Mouse (Mus musculus) lung, adult 18-20 months (tissue): ENCODE measurements around the gene Ipcef1.
A peak's percentile ranks its signal among the peaks of the same experiment; 100 is the strongest.
"Not testable (repeated sequence)": the region's sequence is repeated elsewhere in the genome, so short reads cannot be mapped to it uniquely, and the experiment has no call there.

Experiments used
- DNase-seq, 2 experiments: peaks; one replicate each; pipeline ENCODE4 v3.0.0; 2022; ENCODE audit warnings: mixed read lengths in 2 of 2

Ipcef1 gene

DNA sequence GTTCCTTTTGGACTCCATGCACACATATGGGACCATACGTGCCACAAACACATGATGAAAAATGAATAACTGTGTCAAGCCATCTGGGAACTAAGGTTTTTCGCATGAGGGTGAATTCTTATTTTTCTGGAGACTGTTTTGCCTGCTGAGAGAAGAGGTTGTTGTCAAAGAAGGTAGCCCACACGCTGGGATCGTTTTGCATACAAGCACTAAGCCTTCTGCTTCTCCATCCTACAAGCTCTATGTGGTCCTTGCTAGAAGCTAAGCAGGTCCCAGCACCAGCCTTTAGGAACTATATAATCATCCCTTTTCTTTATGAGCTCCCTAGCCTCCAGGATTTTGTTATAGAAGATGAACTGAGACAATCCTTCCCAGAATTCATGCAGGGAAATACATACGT is 93.5 kb downstream of the Ipcef1 start:
- DNase-seq: no peak

DNA sequence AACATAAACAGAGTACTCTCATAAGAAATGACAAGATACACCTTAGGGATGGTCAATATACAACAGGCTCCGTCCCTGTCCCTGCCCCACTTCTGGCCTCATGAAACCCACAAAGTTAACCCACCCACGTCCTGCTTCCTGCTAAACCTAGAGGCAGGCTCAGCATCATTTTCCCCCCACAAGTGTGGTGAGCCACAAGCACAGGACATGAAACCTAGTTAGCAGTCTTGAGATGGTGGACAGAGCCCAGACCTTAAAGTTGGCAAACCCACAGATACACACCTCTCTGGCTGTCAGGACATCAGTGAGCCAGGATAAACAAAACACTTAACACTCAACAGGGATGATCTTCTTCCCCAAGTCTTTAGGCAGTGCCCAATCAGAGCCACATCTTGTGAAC is 95.9 kb downstream of the Ipcef1 start:
- DNase-seq: no peak

DNA sequence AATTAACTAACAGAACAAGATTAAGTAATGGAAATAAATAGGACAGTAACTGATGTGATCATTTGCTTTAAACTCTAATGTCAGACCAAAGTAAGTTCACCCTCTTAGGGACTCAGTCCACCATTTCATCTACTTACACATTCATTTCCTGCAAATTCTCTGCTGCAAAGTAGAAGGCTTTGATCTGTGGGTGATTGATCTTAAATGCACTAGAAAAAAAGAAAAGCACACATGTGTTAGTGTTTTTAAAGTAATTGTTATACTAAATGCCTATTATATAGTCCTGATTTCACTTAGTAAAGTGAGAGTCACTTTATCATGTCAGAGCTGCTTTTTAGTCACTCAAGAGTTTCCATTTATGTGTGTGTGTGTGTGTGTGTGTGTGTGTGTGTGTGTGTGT is 97.7 kb downstream of the Ipcef1 start:
- DNase-seq: no peak

DNA sequence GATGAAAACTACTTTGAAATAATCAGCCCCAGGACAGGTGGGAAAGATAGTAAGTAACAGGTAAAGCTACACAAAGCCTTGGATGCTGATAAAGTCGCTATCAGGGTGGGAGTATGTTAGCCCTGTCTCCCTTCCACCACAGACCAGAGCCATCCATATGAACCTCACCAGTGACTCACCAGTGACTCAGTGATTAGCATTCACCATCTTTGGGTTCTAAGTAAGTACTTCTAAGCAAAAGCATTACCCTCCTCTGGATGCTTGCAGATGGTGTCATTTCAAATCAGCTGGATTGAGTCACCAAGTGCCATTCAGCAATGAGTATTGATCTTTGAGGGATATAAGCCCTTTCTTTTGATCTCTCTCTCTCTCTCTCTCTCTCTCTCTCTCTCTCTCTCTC is 99.2 kb downstream of the Ipcef1 start:
- DNase-seq: no peak

DNA sequence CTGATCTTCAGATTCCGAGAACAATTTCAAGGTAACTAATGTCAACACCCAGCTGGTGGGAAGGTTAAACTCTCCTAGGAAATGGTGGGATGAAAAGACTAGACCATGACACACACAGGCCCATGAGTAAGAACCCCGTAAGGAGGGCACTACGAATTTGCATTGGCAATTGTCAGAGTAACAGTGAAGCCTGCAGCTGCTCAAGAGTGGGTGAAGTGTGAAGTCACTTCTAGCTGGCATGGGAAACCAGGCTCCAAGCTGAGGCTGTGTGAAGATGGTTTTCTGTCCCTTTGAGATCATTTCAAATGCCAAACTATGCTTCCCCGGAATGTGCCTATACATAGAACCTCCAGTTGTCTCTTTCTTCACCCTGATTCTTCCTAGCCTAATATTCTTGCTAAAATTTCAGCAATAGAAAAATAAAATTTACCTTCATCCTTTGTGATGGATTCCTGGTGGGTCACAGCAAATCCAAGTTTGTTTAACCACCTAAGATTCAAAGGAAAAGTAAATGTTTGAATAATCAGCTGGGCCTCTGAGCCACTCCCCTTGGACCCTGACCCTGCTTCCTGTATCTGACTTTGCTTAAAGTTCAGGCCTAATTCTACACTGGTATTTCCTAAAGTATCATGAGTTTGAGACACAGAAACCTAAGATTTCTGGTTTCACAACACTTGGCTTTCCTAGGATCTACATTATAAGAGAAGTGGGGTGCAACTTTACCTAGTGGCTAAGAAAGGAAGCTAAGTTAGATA is 115.4 kb downstream of the Ipcef1 start:
- no peak for DNase-seq

DNA sequence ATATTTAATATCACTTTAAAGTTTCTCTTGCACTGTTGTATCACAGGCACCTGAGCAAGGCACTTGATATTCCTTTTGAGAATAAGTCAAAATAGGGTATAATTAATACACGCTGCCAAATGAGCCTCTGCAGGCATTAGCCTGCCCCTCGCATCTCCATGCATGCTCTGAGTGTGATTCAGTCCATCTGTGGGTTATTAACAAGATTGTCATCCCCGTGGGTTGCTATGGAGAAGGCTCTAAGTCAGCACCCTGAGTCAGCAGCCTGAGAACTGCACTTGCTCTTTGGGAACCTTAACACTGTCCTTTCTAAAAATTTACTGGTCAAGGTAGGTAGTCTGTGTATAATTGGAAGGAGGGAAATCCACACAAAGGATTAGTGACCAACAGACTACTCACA is 117.5 kb downstream of the Ipcef1 start:
- no peak for DNase-seq

DNA sequence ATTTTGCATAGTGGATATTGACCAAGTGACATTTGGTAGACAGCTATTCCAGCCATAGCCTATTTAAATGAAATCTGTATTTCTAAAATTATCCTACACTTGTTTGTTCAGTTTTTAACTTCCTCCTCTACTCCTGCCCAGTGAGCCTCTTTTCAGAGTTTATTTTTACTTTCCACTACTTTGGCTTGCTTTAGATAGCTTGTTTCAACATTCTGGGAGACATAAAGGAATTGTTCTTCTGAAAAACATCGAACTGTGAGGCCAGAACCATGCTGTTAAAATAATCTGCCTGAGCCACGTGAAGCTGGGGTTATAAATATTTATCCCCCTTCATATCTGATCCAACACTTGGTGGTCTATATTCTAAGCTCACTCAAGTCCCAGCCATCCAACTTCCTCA is 121.4 kb downstream of the Ipcef1 start:
- no peak for DNase-seq

DNA sequence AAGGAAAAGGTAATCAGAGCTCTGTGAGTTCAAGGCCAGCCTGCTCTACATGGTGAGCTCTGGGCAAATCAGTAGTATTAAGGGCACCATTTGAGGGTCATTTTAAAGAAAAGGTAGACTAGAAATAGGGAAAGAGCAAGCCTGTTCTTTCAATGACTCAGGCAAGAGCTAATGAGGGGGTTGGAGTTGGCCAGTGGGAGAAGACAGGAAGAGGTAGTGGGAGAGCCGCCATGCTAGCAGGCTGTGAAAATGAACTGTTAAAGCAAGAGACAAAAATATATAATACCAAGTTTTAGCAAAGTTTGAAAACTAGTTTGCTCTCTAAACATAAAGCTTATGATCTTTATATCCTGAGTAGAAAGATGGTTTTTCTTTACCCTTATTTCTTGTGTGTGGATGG is 121.9 kb downstream of the Ipcef1 start:
- no peak for DNase-seq

DNA sequence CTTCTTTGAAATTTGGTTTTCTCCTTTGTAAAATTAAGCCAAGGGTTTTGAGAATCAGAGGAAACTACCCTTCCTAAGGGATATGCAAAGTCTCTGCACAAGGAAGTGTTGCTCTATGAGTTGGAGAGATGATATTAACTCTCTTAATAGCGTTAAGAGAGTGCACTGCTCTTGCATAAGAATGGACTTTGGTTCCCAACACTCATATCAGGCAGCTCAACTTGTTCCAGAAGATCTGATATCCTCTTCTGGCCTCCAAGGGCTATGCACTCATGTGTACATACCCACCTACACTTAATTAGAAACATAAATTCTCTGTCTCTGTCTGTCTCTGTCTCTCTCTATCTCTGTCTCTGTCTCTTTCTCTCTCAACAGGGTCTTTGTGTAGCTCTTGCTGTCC is 123.4 kb downstream of the Ipcef1 start:
- DNase-seq: no peak

DNA sequence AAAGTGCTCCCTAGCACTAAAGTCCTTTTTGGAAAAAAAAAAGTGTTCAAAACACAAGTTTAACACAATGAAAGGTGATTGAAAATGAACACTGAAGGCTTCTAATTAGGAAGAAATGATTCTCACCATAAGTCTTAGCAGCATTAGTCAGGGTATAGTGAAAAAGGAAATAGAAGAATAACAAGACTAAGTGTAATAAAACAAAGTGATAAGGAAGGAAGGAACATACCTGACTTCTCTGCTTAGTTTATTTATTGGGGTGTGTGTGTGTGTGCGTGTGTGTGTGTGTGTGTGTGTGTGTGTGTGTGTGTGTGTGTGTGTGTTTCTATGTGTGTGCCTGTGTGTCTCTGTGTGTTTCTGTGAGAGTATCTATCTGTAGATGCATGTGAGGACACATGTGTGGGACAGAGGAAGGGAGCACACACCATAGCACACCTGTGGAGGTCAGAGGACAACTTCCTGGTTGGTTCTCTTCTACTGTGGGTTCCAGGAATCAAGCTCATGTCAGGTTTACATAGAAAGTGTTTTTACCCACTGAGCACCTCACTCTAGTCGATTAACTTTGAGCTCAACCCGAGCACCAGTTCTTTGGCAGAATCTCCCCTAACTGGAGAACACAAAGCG is 124.6 kb downstream of the Ipcef1 start:
- DNase-seq: no peak

DNA sequence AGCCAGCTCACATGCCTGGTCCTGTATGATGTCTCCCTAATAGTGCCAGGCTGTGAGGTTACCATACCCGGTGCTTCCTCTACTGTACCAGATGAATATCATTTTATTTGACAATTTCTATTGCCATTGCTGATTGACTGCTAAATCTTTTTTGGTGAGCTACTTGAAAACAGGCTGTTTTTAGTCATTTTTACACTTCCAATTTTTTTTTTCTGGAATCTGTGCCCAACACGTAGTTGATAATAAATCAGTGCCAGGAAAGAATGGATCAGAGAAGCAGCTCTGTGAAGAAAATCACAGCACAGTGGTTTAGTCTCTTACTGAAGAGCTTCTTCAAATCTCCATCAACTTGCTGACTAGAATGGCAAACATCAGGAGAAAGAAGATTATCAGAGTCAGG is 125.6 kb downstream of the Ipcef1 start:
- DNase-seq: no peak

DNA sequence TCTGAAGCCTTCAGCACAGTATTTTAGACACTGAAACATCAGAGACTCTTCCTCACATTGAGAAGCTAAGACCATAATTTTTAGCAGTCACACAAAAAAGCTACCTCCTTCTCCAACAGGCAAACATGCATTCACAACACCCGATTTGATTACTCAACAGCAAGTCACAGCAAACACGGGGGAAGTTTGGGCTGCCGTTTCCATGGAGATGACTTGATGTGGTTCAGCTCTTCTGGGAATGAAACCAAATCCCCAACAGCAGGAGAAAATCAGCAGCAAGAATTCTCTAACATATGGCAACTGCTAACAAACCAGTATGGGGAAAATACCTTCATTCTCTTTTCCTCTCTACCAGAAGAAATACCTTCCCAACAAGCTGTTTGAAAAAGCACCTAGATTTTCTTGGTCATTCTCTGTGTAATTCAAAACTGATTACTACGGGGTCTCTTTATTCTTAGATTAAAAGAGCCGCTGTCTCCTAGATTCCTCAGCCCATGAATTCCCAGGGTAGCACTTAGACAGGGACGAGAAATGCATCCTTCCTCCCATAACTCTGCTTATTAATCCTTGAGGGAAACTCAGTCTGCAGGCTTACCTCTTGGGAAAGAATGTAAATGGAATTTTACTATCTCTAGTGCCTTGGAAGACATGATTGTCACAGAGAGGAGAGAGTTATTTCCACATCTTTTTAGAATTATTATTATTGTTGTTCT is 135.6 kb downstream of the Ipcef1 start:
- DNase-seq: peak; percentile 13 to 47

DNA sequence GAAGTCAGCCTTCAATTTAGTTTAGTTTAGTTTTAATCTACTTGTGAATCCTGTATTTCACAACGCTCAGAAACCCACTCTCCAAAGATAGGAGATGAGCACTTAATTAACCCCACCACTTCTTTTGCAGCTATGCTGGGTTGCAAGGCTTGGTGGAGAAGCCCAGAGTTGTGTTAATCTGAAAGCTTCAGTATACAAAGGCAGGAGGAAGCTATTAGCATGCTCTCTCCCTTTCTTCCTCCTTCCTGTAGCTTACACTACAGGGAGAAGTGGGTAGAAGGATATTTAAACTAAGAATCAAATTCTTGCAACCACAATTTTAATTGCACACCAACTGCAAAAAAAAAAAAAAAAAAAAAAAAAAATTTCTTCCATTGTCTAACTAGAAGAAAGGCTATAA is 136.3 kb downstream of the Ipcef1 start:
- DNase-seq: no peak

DNA sequence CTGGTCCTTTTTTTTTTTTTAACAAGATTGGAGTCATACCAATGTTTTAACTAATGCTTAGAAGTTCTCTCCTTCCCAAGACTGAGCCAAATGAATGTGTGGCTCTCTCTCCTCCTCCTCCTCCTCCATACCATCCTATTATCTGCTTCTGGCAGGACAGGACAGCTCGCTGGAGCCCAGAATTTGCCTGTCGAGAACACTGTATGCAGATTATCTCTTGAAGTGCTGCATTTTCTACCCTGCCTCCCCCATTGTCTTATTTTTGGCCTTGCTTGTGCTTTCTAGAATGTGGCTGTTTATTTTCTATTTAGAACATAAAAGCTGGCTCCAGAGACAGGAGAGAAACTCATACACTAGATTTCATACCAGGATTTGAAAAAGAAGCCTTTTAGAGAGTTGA is 142.5 kb downstream of the Ipcef1 start:
- no peak for DNase-seq

DNA sequence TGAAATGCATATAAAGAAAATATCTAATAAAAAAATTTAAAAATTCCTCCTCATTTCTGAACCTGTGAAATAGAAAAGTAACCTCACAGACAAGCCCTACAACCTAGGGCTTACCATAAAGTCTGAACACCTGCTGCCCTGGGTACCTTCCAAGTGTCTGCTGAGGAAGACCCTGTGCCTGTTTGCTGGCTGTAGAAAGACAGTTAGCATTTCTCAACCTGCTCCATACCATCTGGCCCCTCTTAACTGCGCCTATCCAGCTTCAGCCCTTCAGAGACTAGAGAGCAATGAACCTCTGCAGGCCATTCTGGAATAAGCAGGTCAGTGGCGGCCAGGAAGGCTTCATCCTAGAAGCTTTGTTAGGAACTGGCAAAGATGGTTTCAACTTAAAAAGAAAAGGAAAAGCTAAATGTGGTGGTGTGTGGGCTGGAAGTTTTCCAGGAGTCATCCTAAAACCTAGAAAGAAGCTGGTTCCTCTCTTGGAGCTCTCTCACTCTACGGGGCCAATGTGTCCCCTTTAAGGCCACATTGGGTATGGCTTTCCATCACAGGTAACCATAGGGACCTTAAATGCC is 150.4 kb downstream of the Ipcef1 start:
- no peak for DNase-seq

DNA sequence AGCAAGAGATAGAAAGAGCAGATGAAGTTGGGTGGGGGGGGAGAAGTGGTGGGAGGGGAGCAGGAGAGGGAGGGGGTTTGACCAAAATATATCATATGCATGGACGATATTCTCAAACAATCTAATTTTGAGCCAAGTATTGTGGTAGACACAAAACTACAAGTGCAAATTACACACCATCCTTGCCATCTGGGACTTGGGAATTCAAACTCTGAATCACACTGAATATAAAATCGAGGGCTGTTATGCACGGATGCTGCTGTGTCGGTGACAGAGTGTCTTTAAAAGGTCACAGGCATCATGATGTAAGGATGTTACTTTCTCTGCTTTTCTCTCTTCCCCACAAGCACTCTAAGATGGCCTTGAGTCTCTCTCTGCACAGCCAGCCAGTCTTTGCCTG is 152.2 kb downstream of the Ipcef1 start:
- DNase-seq: no peak

DNA sequence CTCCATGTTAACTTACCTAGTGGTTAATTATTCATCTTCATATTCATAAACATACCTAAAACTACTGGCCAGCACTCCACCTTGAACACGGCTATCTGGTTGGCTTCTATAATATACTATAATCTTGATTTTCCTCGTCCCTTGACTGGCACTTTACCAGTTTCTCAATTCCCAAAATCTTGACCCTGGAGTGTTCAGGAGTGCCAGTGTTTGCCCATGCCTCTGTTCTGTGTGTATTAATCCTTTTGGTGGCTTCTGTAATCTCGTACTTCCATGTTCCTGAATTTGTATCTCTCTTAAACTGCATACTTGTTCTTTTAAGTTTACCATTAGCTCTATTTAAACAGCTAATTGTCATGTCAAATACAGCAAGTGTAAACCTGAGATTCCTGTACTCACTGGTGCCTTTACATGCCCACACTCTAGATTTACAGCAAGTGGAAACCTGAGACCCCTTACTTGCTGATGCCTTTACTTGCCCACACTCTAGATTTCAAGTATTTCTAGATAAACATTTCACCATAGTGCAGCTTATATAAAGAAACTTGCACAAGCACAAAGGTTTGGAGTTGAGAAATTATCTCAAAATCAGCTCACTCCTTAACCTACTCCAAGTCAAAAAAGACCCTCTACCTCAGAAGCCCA is 155.5 kb downstream of the Ipcef1 start:
- DNase-seq: peak in 1 of 2 experiments; percentile 1

DNA sequence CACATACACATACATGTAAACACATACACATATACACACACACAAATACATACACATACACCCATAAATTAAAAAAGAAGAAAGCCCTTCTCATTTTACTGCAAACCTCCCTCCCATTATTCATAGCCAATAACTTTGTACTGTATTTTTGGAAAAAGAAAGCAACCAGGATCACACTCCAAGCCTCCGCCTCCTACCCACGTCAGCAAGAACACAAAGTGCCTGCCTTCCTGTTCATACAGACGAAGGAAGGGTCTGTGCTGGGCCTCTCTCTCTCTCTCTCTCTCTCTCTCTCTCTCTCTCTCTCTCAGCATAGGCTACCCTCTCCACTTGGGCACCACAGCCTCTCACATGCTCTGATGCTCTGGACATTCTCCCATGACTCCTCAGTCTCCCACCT is 156.5 kb downstream of the Ipcef1 start:
- peak in 1 of 2 experiments; percentile 5 for DNase-seq

DNA sequence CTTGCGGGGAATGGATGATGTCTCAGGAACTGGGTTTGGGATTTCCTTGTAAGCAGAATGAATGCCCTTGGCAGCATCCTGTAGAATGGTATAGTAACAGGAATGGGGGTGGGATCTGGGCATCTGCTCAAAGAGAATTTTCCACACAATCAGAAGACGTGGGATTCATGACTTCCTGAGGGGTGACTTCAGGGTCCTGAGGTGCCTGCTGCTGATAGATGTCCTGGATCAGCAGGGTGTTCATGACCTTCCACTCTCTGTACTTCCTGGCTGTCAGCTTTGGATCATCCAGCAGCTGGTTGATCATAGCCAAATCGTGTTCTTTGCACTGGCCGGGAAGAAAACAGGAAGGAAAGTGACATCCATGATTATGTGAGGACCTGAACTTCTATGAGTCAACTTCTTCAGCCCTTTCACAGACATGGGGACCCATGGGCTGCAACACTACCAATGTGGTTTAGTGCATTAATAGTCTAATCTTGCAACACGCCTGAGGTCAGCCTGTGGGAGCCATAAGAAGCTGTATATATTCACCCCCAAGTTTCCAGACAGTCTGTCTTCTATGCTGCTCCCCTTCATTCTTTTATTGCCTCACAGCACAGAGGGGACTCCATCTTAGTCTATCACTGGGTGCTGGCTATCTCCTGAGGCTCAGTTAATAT is 161.8 kb downstream of the Ipcef1 start:
- no peak for DNase-seq

DNA sequence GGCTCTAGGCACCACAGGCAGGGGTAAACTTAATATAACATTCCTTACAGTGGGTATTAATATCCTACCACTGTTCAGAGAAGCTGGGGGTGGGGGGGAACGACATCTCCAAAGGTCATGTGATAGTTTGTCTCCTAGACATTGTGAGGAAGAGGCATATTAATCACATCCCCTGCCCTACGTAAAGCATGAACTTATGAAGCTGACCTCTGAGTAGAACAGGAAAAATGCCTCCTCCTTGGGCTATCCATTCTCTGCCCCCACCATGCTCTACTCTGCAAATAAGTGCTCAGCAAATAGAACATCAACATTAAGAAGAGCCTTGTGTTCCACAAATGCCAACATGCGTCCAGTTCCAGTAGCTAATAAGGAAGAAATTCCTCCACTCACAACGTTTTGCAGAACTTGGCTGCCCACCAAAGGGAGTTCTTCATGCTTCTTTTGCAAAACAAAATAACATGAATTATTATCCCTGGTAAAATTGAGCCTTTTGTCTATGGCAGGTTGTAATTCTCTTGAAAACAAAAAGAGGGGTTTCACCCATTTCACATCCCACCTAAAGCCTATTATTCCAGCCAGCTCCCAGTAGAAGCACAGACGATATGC is 162.5 kb downstream of the Ipcef1 start:
- DNase-seq: no peak

DNA sequence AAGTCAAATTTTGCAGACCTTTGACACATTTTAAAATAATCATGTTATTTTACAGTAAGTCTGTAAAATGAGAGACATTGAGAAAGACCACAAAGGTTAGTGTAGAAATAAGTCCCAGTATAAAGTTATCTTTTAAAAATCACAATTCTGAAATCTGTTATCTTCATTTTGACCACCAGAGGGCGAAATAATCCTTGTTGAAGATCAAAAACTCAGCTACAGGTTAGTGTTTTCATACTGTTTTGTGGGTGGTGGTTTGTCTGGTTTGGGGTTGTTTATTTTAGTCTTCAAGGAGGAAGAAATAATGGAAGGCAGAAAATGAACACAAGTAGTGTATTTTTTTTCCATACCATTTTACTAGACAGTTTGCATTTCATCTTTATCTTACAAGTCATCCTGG is 166.8 kb downstream of the Ipcef1 start:
- no peak for DNase-seq

DNA sequence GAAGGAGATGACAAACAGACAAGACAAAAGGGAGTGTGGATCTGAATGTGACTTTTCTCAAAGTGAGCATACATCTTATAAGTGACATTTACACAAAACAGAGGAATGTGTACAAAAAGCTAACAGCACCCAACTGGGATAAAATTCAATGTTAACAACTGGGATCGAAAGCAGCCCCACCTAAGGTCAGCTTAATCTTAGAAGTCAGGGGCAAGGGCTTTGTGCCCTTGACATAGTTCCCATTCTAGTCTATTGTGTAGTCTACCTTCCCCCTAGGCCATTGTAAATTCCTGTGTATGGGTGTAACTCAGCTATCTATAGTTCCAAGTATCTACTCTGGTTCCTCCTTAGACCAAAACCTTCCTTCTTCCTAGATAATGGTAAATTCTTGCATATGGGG is 170.2 kb downstream of the Ipcef1 start:
- DNase-seq: not testable (repeated sequence)
